Mouse (Mus musculus) hindbrain, embryonic 13.5 days (tissue): ENCODE data around the gene Zap70. TPM values are rescaled to one million over a fixed set of nuclear protein-coding genes. Genes with fewer than 3 reads are reported as not detected.

ENCODE experiments used
- ATAC-seq: fragments of 200-750 bp; cut with Nextera tagmentation; 2 replicates; pipeline ENCODE4 v1.8.0; 2017; ENCODE audit warnings: moderate TSS enrichment; ENCODE audit not compliant: low FRiP score
- H3K27ac ChIP-seq: fragments of 300-500 bp; sonication (generic); 2 replicates; pipeline ENCODE4 v1.5.1; 2015; ENCODE audit warnings: inconsistent platforms, mild to moderate bottlenecking, moderate library complexity
- H3K27me3 ChIP-seq: fragments of 300-500 bp; sonication (generic); 2 replicates; pipeline ENCODE4 v1.6.1; 2015; ENCODE audit warnings: mild to moderate bottlenecking, inconsistent platforms
- H3K36me3 ChIP-seq: fragments of 300-500 bp; sonication (generic); 2 replicates; pipeline ENCODE4 v1.6.1; 2015; ENCODE audit warnings: mild to moderate bottlenecking, inconsistent platforms
- H3K4me1 ChIP-seq: fragments of 300-500 bp; sonication (generic); replicated peaks from 2 replicates; pipeline ENCODE4 v1.6.1; 2015; ENCODE audit warnings: inconsistent platforms
- H3K4me2 ChIP-seq: fragments of 300-500 bp; sonication (generic); 2 replicates; pipeline ENCODE4 v1.6.1; 2015; ENCODE audit warnings: inconsistent platforms, mild to moderate bottlenecking, moderate library complexity
- H3K4me3 ChIP-seq: fragments of 300-500 bp; sonication (generic); 2 replicates; pipeline ENCODE4 v1.5.1; 2015; ENCODE audit warnings: mild to moderate bottlenecking, inconsistent platforms
- H3K9ac ChIP-seq: fragments of 300-500 bp; sonication (generic); 2 replicates; pipeline ENCODE4 v1.6.1; 2015; ENCODE audit warnings: mild to moderate bottlenecking, inconsistent platforms
- H3K9me3 ChIP-seq: fragments of 300-500 bp; sonication (generic); 2 replicates; pipeline ENCODE4 v1.6.1; 2016; ENCODE audit warnings: inconsistent platforms
- WGBS: fragments of 180-500 bp; shearing (Covaris S2); methylation state at CpG from one replicate; pipeline ENCODE4 v1.1.7; 2015; 5-methylcytosine and 5-hydroxymethylcytosine counted together
- polyA plus RNA-seq: library from polyadenylated mRNA; unstranded; fragments of >200 nt; fragmentation: Nextera tagmentation; extraction: Ambion mirVana; gene quantifications from 2 replicates; pipeline ENCODE4 v1.2.1, GENCODE M21; 2015

Zap70 gene
- 0.43 and 1.2 TPM in 2 replicates for polyA plus RNA-seq

DNA sequence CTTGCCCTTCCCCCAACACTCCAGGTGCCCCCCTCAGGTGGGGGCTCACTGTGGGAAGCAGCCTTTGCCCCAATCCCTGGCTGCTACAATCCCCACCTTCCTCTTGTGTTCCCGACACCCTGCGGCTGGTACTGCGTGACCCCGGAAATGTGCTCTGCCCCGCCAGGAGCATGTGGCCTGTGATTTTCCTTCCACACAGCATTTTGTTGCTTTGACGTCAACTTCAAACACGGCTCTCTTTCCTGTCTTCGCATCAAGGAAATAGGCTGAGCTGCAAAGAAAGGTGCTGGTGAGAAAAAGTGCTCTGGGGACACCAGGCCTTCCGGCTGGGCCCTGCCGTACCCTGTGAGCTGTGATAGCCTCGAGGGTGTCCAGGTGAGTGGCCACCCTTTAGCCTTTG lies at the start of gene Zap70:
TSS of gene Zap70 (plus strand) at position 231 of the 400 bp plus-strand sequence.
- H3K36me3 ChIP-seq = no peaks in the 10 kb centered on the region
- H3K4me1 ChIP-seq = no peaks in the 10 kb centered on the region
- no peak for ATAC-seq
- WGBS = 88% methylated on average over 11 of the region's 11 CpGs
- H3K4me3 ChIP-seq = no peak within 1 kb of the TSS
- H3K27me3 ChIP-seq = no peaks in the 10 kb centered on the region
- H3K4me2 ChIP-seq = no peak within 1 kb of the TSS
- no peak within 1 kb of the TSS for H3K9ac ChIP-seq
- no peaks in the 10 kb centered on the region for H3K9me3 ChIP-seq
- H3K27ac ChIP-seq = no peak within 1 kb of the TSS

- Histone ChIP-seq H3K27me3 (no peaks in the 10 kb centered on the region), H3K9me3 (no peaks in the 10 kb centered on the region), H3K4me2 (no peak within 1 kb of the TSS), H3K4me3 (no peak within 1 kb of the TSS), H3K9ac (no peak within 1 kb of the TSS), H3K27ac (no peak within 1 kb of the TSS), H3K4me1 (no peaks in the 10 kb centered on the region), H3K36me3 (no peaks in the 10 kb centered on the region)
- ATAC-seq = no peak
- WGBS = 77% methylated on average over 5 of the region's 5 CpGs
These were observed 47.3 kb upstream of the Zap70 start, which contains the start of gene Actr1b for GRCm38 (mm10) chr1:36714311-36714710. Gene Actr1b, minus strand, starts transcription at chr1:36714422.

GRCm38 (mm10) chr1:36718786-36719185 lies 42.8 kb upstream of the Zap70 start:
- Histone ChIP-seq H3K4me3 (no peak overlapping the region), H3K9me3 (no peaks in the 10 kb centered on the region), H3K4me1 (peaks cover 5% of the 10 kb centered on the region), H3K27me3 (no peaks in the 10 kb centered on the region), H3K4me2 (no peak overlapping the region), H3K9ac (no peak overlapping the region), H3K36me3 (no peaks in the 10 kb centered on the region), H3K27ac (no peak overlapping the region)
- 92% methylated on average over 1 of the region's 1 CpGs for WGBS
- no peak for ATAC-seq

DNA sequence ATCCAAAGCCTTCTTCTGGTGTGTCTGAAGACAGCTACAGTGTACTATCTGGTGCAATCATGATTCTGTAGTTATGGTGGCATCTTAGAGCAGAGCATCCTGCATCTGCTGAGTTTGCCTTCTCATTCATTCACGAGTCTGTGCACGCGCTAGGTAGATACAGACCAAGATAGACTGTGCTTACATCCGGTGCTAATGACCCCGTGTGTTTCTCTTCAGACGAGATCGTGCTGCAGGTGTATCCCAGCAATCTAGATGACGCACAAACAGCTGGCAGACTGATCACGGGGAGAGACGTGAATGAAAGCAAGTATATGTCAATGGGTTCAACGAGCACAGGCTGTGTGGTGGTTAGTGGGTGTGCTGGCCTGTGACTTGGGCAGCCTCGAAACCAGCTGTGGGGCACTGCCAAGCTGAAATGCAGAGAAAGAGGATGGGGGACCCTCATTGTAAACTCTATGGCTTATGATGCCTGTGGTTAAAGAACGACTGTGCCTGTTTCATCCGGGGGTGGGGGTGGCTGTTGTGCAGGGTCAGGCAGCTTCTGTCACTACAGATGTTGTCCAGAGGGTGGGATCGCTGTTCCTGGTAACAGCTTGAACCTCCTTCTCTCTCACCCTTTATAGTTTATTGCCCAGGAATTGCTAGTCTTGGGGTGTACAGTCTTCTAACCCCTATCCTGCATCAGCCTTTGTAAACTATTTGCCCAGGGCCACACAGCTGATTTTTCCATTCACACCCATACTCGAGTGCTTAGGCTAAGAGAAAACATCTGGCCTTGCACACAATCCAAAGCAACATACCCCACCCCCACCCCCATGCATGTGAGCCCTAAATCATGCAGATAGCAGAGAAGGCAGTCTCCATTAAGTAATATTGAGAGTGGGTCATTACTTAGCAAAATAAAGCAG lies 38.2 kb upstream of the Zap70 start:
- ATAC-seq = no peak
- peaks cover 6% of the 10 kb centered on the region for H3K4me1 ChIP-seq
- H3K27me3 ChIP-seq = no peaks in the 10 kb centered on the region
- H3K9ac ChIP-seq = peak overlapping the region; percentile 46; the same call in 1 of the 2 replicates
- 69% methylated on average over 16 of the region's 16 CpGs for WGBS
- no peak overlapping the region for H3K4me3 ChIP-seq
- no peak overlapping the region for H3K4me2 ChIP-seq
- H3K9me3 ChIP-seq = no peaks in the 10 kb centered on the region
- peak overlapping the region; percentile 31; the same call in 1 of the 2 replicates for H3K27ac ChIP-seq
- H3K36me3 ChIP-seq = no peaks in the 10 kb centered on the region

DNA sequence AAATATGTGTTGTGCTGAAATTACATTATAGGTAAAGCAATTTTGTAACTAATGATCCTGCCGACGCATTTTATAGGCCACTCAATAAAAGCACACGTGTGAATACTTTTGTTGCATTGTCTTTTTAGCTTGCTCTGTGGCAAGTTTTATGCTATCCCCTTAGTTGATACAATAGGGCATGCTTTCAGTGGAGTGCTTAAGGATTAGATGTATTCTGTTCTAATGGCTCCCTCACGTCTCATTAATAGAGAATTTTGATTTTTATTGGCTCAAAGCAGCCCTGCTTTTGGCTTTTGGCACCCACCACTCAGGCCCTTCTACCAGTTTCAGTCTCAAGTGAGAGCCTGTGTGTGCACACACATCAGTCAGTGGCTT lies 37.6 kb upstream of the Zap70 start:
- ATAC-seq = no peak
- H3K9ac ChIP-seq = no peak overlapping the region
- no peaks in the 10 kb centered on the region for H3K9me3 ChIP-seq
- H3K27ac ChIP-seq = peak overlapping the region; percentile 3; the same call in 1 of the 2 replicates
- no peak overlapping the region for H3K4me2 ChIP-seq
- no peaks in the 10 kb centered on the region for H3K27me3 ChIP-seq
- no peaks in the 10 kb centered on the region for H3K36me3 ChIP-seq
- peaks cover 6% of the 10 kb centered on the region for H3K4me1 ChIP-seq
- WGBS = 76% methylated on average over 4 of the region's 4 CpGs
- H3K4me3 ChIP-seq = no peak overlapping the region

DNA sequence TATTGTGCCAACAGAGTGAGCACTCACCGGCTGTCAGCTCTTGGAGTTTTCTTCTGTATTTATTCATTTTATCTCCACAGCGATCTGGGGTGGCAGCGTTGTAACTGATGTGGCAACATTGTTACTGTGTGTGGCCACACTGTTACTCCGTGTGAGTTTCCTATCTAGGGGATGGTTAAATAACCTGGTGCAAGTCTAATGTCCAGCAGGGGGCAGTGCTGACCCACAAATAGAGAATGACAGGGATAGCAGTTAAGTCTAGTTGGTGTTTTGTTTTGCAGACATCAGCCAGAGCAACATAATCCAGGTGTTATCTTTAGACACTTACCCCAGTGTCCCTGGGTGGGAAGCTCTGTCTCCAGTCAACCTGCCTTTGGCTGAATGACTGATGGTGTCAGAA lies 24.3 kb upstream of the Zap70 start:
- no peak overlapping the region for H3K4me2 ChIP-seq
- no peaks in the 10 kb centered on the region for H3K9me3 ChIP-seq
- WGBS = 16% methylated on average over 4 of the region's 4 CpGs
- ATAC-seq = 0 out of 2 replicates have a peak, but pooled peaks have one; percentile 49
- no peak overlapping the region for H3K27ac ChIP-seq
- no peak overlapping the region for H3K9ac ChIP-seq
- no peak overlapping the region for H3K4me3 ChIP-seq
- H3K27me3 ChIP-seq = 0 out of 2 replicates have a peak, but pooled peaks cover 3% of the 10 kb centered on the region
- no peaks in the 10 kb centered on the region for H3K4me1 ChIP-seq
- no peaks in the 10 kb centered on the region for H3K36me3 ChIP-seq

GRCm38 (mm10) chr1:36739231-36739630 lies 22.4 kb upstream of the Zap70 start:
- ATAC-seq = no peak
- no peaks in the 10 kb centered on the region for H3K36me3 ChIP-seq
- WGBS = 67% methylated on average over 5 of the region's 5 CpGs
- 0 out of 2 replicates have a peak, but pooled peaks cover 6% of the 10 kb centered on the region for H3K27me3 ChIP-seq
- peaks cover 6% of the 10 kb centered on the region for H3K4me1 ChIP-seq
- H3K9ac ChIP-seq = no peak overlapping the region
- no peak overlapping the region for H3K4me2 ChIP-seq
- H3K9me3 ChIP-seq = no peaks in the 10 kb centered on the region
- no peak overlapping the region for H3K27ac ChIP-seq
- H3K4me3 ChIP-seq = no peak overlapping the region

DNA sequence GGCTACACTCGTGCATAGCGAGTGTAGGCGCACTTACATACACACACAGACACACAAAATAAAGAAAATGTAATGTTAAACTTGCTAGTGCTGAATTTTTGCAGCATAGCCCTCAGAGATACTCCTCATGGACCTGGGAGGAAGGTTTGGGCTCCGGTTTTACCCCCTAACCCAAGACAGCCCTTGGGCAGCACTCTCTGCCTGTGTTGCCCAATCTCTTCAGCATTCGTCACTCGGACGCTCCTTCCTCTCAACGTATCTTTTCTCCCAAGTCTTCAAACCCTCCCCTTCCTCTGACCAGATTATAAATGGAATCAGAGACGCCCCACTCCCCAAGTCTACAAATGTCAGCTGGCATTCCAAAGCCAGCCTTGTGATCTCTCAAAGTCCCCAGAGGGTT lies 18.6 kb upstream of the Zap70 start:
- H3K27ac ChIP-seq = no peak overlapping the region

GRCm38 (mm10) chr1:36744268-36744944 lies 17.2 kb upstream of the Zap70 start:
- H3K9ac ChIP-seq = peak overlapping the region; percentile 24; the same call in 1 of the 2 replicates
- ATAC-seq = peak; percentile 86
- H3K4me1 ChIP-seq = peaks cover 14% of the 10 kb centered on the region
- 0 out of 2 replicates have a peak, but pooled peaks cover 6% of the 10 kb centered on the region for H3K27me3 ChIP-seq
- peak overlapping the region; percentile 30 for H3K4me3 ChIP-seq
- no peaks in the 10 kb centered on the region for H3K9me3 ChIP-seq
- no peaks in the 10 kb centered on the region for H3K36me3 ChIP-seq
- H3K27ac ChIP-seq = 0 out of 2 replicates have a peak overlapping the region, but pooled peaks have one; percentile 4
- WGBS = 23% methylated on average over 17 of the region's 17 CpGs
- peak overlapping the region; percentile 50 for H3K4me2 ChIP-seq

More for the DNA sequence above, 18.6 kb upstream of the Zap70 start:
- peaks cover 14% of the 10 kb centered on the region for H3K4me1 ChIP-seq
- no peaks in the 10 kb centered on the region for H3K36me3 ChIP-seq
- 81% methylated on average over 9 of the region's 9 CpGs for WGBS
- H3K9me3 ChIP-seq = no peaks in the 10 kb centered on the region
- H3K27me3 ChIP-seq = 0 out of 2 replicates have a peak, but pooled peaks cover 6% of the 10 kb centered on the region
- H3K4me2 ChIP-seq = no peak overlapping the region
- H3K9ac ChIP-seq = no peak overlapping the region
- no peak for ATAC-seq
- H3K4me3 ChIP-seq = no peak overlapping the region

- Histone ChIP-seq H3K27ac (no peak overlapping the region), H3K4me2 (no peak overlapping the region), H3K4me3 (no peak overlapping the region), H3K9ac (no peak overlapping the region), H3K27me3 (0 out of 2 replicates have a peak, but pooled peaks cover 5% of the 10 kb centered on the region), H3K36me3 (no peaks in the 10 kb centered on the region), H3K4me1 (peaks cover 14% of the 10 kb centered on the region), H3K9me3 (no peaks in the 10 kb centered on the region)
- 34% methylated on average over 4 of the region's 4 CpGs for WGBS
- ATAC-seq = no peak
These were observed 15.9 kb upstream of the Zap70 start for GRCm38 (mm10) chr1:36745661-36746060.

DNA sequence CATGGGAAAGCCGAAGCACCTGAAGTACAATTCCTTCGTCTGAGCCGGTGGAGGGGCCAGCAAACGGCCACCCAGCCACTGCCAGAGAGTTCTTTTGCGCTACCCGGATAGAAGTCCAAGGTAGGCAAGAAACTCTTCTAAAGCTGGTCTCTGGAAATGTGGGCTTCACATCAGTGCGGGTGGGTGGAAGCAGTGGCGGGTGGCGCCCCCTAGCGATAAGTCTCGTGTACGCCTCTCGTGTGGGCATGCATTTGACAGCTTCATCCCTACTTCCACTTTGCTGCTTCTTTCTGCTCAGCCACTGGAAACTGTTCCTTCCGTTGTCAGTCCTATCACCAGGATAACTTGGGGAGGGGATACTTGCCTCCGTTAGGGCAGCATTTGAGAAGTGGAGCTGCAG lies 15.1 kb upstream of the Zap70 start:
- H3K27me3 ChIP-seq = 0 out of 2 replicates have a peak, but pooled peaks cover 3% of the 10 kb centered on the region
- WGBS = 45% methylated on average over 15 of the region's 15 CpGs
- no peak overlapping the region for H3K4me2 ChIP-seq

More for the DNA sequence above, 15.1 kb upstream of the Zap70 start:
- no peaks in the 10 kb centered on the region for H3K9me3 ChIP-seq
- no peak overlapping the region for H3K4me3 ChIP-seq
- H3K36me3 ChIP-seq = no peaks in the 10 kb centered on the region
- no peak overlapping the region for H3K27ac ChIP-seq
- peaks cover 14% of the 10 kb centered on the region for H3K4me1 ChIP-seq
- no peak overlapping the region for H3K9ac ChIP-seq
- ATAC-seq = no peak
